Mouse (Mus musculus): ENCODE data around the gene Gm27021.

DNA sequence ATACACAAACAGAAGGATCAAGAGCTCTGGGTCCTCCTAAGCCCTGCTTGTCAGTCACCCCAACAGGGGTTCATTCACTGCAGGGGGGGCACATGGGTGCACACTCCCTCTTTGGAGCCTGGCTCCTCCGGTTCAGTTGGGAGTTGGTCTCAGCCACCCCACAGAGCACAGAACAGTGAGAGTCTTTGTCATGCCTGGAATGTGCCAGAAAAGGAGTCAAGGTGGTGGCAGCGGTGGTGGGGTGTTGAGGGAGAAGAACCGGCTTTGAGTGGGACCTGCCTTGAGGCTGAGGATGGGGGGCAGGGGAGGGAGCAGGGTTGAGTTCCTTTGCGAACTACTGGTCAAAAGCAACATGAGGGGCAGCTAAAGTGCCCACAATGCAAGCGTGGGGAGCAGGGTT lies 37.8 kb downstream of the Gm27021 start:
- TF ChIP-seq CTCF (IDR thresholded peaks at IDR 0.05; ENCODE audit: insufficient read depth, low read depth, low read length) = no peak
- TF ChIP-seq POLR2A (IDR thresholded peaks at IDR 0.05; ENCODE audit: insufficient read depth, low read depth, low read length) = no peak

Data from olfactory bulb, adult 2 months (tissue).